Mouse (Mus musculus): ENCODE measurements around the gene Adarb2. TPM values are rescaled to one million over a fixed set of nuclear protein-coding genes. Genes with fewer than 3 reads are reported as not detected.
"Not testable (repeated sequence)": the region's sequence is repeated elsewhere in the genome, so short reads cannot be mapped to it uniquely, and the experiment has no call there.

Gene Adarb2
- polyA plus RNA-seq, 1 experiment: not detected

GRCm38 (mm10) chr13:8590460-8590859 lies 387.8 kb downstream of the Adarb2 start:
- 62% methylated on average over 3 of the region's 3 CpGs for WGBS
- TF ChIP-seq POLR2A (IDR thresholded peaks at IDR 0.05; ENCODE audit: insufficient read depth, low read depth, low read length) (no peak), CTCF (IDR thresholded peaks at IDR 0.05; ENCODE audit: insufficient read depth, low read depth, low read length) (no peak)

GRCm38 (mm10) chr13:8596977-8597646 lies 394.4 kb downstream of the Adarb2 start:
- Histone ChIP-seq H3K4me3 (ENCODE audit: insufficient read depth, low read depth, low read length) (no peak overlapping the region), H3K27ac (ENCODE audit: insufficient read depth, low read depth, low read length) (no peak overlapping the region), H3K4me1 (ENCODE audit: control insufficient read depth, insufficient read depth, low read length) (no peaks in the 10 kb centered on the region)
- WGBS: 66% methylated on average over 4 of the region's 4 CpGs
- TF ChIP-seq POLR2A (IDR thresholded peaks at IDR 0.05; ENCODE audit: insufficient read depth, low read depth, low read length) (no peak), CTCF (IDR thresholded peaks at IDR 0.05; ENCODE audit: insufficient read depth, low read depth, low read length) (no peak)

More at GRCm38 (mm10) chr13:8590460-8590859, 387.8 kb downstream of the Adarb2 start:
- Histone ChIP-seq H3K27ac (ENCODE audit: insufficient read depth, low read depth, low read length) (no peak overlapping the region), H3K4me1 (ENCODE audit: control insufficient read depth, insufficient read depth, low read length) (no peaks in the 10 kb centered on the region), H3K4me3 (ENCODE audit: insufficient read depth, low read depth, low read length) (no peak overlapping the region)

GRCm38 (mm10) chr13:8597647-8598017 lies 395.0 kb downstream of the Adarb2 start:
- Histone ChIP-seq H3K27ac (ENCODE audit: insufficient read depth, low read depth, low read length) (no peak overlapping the region), H3K4me1 (ENCODE audit: control insufficient read depth, insufficient read depth, low read length) (no peaks in the 10 kb centered on the region), H3K4me3 (ENCODE audit: insufficient read depth, low read depth, low read length) (no peak overlapping the region)
- no peak for TF ChIP-seq POLR2A (IDR thresholded peaks at IDR 0.05; ENCODE audit: insufficient read depth, low read depth, low read length)
- no peak for TF ChIP-seq CTCF (IDR thresholded peaks at IDR 0.05; ENCODE audit: insufficient read depth, low read depth, low read length)
- WGBS: 71% methylated on average over 6 of the region's 6 CpGs

- H3K27ac ChIP-seq (ENCODE audit: insufficient read depth, low read depth, low read length): no peak overlapping the region
- H3K4me1 ChIP-seq (ENCODE audit: control insufficient read depth, insufficient read depth, low read length): no peaks in the 10 kb centered on the region
- no peak overlapping the region for H3K4me3 ChIP-seq (ENCODE audit: insufficient read depth, low read depth, low read length)
- no peak for TF ChIP-seq CTCF (IDR thresholded peaks at IDR 0.05; ENCODE audit: insufficient read depth, low read depth, low read length)
- TF ChIP-seq POLR2A (IDR thresholded peaks at IDR 0.05; ENCODE audit: insufficient read depth, low read depth, low read length): no peak
- 96% methylated on average over 2 of the region's 2 CpGs for WGBS
Measured at GRCm38 (mm10) chr13:8605645-8606044, 403.0 kb downstream of the Adarb2 start.

- no peak for TF ChIP-seq CTCF (IDR thresholded peaks at IDR 0.05; ENCODE audit: insufficient read depth, low read depth, low read length)
- TF ChIP-seq POLR2A (IDR thresholded peaks at IDR 0.05; ENCODE audit: insufficient read depth, low read depth, low read length): no peak
- whole genome bisulfite sequencing: 78% methylated on average over 12 of the region's 12 CpGs
- no peak overlapping the region for H3K4me3 ChIP-seq (ENCODE audit: insufficient read depth, low read depth, low read length)
- peaks cover 2% of the 10 kb centered on the region; the same call in 1 of the 2 replicates for H3K4me1 ChIP-seq (ENCODE audit: control insufficient read depth, insufficient read depth, low read length)
- H3K27ac ChIP-seq (ENCODE audit: insufficient read depth, low read depth, low read length): no peak overlapping the region
Measured at GRCm38 (mm10) chr13:8608040-8608439, 405.4 kb downstream of the Adarb2 start.

GRCm38 (mm10) chr13:8608918-8609317 lies 406.3 kb downstream of the Adarb2 start:
- H3K27ac ChIP-seq (ENCODE audit: insufficient read depth, low read depth, low read length): not testable (repeated sequence)
- WGBS: 69% methylated on average over 6 of the region's 6 CpGs

GRCm38 (mm10) chr13:8610956-8611355 lies 408.3 kb downstream of the Adarb2 start:
- H3K4me3 ChIP-seq (ENCODE audit: insufficient read depth, low read depth, low read length): no peak overlapping the region
- H3K27ac ChIP-seq (ENCODE audit: insufficient read depth, low read depth, low read length): no peak overlapping the region
- 68% methylated on average over 8 of the region's 8 CpGs for WGBS
- no peak for TF ChIP-seq POLR2A (IDR thresholded peaks at IDR 0.05; ENCODE audit: insufficient read depth, low read depth, low read length)
- no peak for TF ChIP-seq CTCF (IDR thresholded peaks at IDR 0.05; ENCODE audit: insufficient read depth, low read depth, low read length)
- H3K4me1 ChIP-seq (ENCODE audit: control insufficient read depth, insufficient read depth, low read length): peaks cover 2% of the 10 kb centered on the region; the same call in 1 of the 2 replicates

More at GRCm38 (mm10) chr13:8608918-8609317, 406.3 kb downstream of the Adarb2 start:
- H3K4me3 ChIP-seq (ENCODE audit: insufficient read depth, low read depth, low read length); H3K4me1 ChIP-seq (ENCODE audit: control insufficient read depth, insufficient read depth, low read length): not testable (repeated sequence)

GRCm38 (mm10) chr13:8612618-8613391 lies 410.1 kb downstream of the Adarb2 start:
- 72% methylated on average over 14 of the region's 14 CpGs for WGBS
- H3K4me1 ChIP-seq (ENCODE audit: control insufficient read depth, insufficient read depth, low read length): peaks cover 2% of the 10 kb centered on the region; the same call in 1 of the 2 replicates
- H3K4me3 ChIP-seq (ENCODE audit: insufficient read depth, low read depth, low read length): no peak overlapping the region
- no peak overlapping the region for H3K27ac ChIP-seq (ENCODE audit: insufficient read depth, low read depth, low read length)
- no peak for TF ChIP-seq POLR2A (IDR thresholded peaks at IDR 0.05; ENCODE audit: insufficient read depth, low read depth, low read length)
- TF ChIP-seq CTCF (IDR thresholded peaks at IDR 0.05; ENCODE audit: insufficient read depth, low read depth, low read length): no peak

- Histone ChIP-seq H3K27ac (ENCODE audit: insufficient read depth, low read depth, low read length) (no peak overlapping the region), H3K4me3 (ENCODE audit: insufficient read depth, low read depth, low read length) (no peak overlapping the region), H3K4me1 (ENCODE audit: control insufficient read depth, insufficient read depth, low read length) (0 out of 2 replicates have a peak, but pooled peaks cover 2% of the 10 kb centered on the region)
- WGBS: 97% methylated on average over 1 of the region's 1 CpGs
- TF ChIP-seq POLR2A (IDR thresholded peaks at IDR 0.05; ENCODE audit: insufficient read depth, low read depth, low read length): no peak
- TF ChIP-seq CTCF (IDR thresholded peaks at IDR 0.05; ENCODE audit: insufficient read depth, low read depth, low read length): no peak
Measured at GRCm38 (mm10) chr13:8616685-8617084, 414.0 kb downstream of the Adarb2 start.

All from olfactory bulb, adult 2 months (tissue).